11 mouse cellular contexts compared by ENCODE assay signal in the genomic region with DNA sequence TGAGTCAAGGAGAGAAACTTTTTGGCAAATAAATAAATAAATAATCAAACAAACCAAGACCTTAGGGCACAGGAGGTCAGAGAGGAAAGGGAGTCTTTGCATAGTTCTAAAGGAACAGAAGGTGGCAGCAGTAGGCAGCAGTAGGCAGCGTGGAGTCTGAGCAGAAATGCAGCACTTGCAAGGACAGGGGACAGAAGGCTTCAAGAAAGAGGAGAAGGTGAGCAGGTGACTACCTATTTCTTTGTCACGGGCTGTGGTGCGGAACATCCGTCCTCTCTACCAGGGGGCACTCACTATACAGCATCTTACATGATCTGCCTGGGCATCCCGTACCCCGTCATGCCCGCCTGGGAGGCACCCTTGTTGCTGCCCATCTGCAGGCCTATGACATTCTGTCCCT. TPM values are rescaled to one million over a fixed set of nuclear protein-coding genes. Genes with fewer than 3 reads are reported as not detected.
DNase-seq lines count a peak whose midpoint lies in the region; ATAC-seq and TF ChIP-seq lines count a peak whose summit lies in the region.
"Had no signal": no experiment of that assay in that cellular context is flagged by ENCODE, and none has a peak within 500 bp of the region (broad histone marks: within the 10 kb centered on the region; RNA-seq: fewer than 3 reads in every experiment).

No protein-coding gene starts in this region.

- no peak overlapping the region for H3K4me3 ChIP-seq in midbrain, embryonic 11.5 days (ENCODE audit: low read depth, low read length)
- H3K4me3 ChIP-seq in midbrain, embryonic 10.5 days, result no peak overlapping the region
- no peak overlapping the region for H3K4me3 ChIP-seq in hindbrain, embryonic 16.5 days (ENCODE audit: low read length)
- H3K4me3 ChIP-seq in thymus, adult 2 months (ENCODE audit: control insufficient read depth, insufficient read depth, low read length), result no peak overlapping the region
- H3K4me3 ChIP-seq: embryonic facial prominence, embryonic 12.5 days; megakaryocyte, embryonic 14.5 days had no signal

- no peak overlapping the region for H3K27ac ChIP-seq in midbrain, embryonic 11.5 days (ENCODE audit: low read depth, low read length)
- no peak overlapping the region for H3K27ac ChIP-seq in midbrain, embryonic 10.5 days (replicated peaks)
- H3K27ac ChIP-seq in hindbrain, embryonic 16.5 days (ENCODE audit: low read depth, low read length), result no peak overlapping the region
- H3K27ac ChIP-seq in thymus, adult 2 months (ENCODE audit: control insufficient read depth, insufficient read depth, low read length), result no peak overlapping the region
- H3K27ac ChIP-seq: embryonic facial prominence, embryonic 12.5 days had no signal

- no peak overlapping the region for H3K9ac ChIP-seq in midbrain, embryonic 11.5 days (ENCODE audit: low read length)
- no peak overlapping the region for H3K9ac ChIP-seq in hindbrain, embryonic 16.5 days (ENCODE audit: low read depth, low read length)
- H3K9ac ChIP-seq: embryonic facial prominence, embryonic 12.5 days had no signal

- H3K4me2 ChIP-seq in midbrain, embryonic 11.5 days, result no peak overlapping the region
- no peak overlapping the region for H3K4me2 ChIP-seq in hindbrain, embryonic 16.5 days (ENCODE audit: low read length)
- H3K4me2 ChIP-seq: embryonic facial prominence, embryonic 12.5 days had no signal

- no peaks in the 10 kb centered on the region for H3K27me3 ChIP-seq in midbrain, embryonic 11.5 days (ENCODE audit: control insufficient read depth, insufficient read depth, low read length)
- no peaks in the 10 kb centered on the region for H3K27me3 ChIP-seq in midbrain, embryonic 10.5 days (ENCODE audit: low read depth, poor library complexity, severe bottlenecking)
- no peaks in the 10 kb centered on the region for H3K27me3 ChIP-seq in hindbrain, embryonic 16.5 days (replicated peaks; ENCODE audit: control insufficient read depth, insufficient read depth, low read length)
- no peaks in the 10 kb centered on the region for H3K27me3 ChIP-seq in thymus, adult 2 months (ENCODE audit: control insufficient read depth, insufficient read depth, low read length)
- H3K27me3 ChIP-seq: embryonic facial prominence, embryonic 12.5 days had no signal

- TF ChIP-seq POLR2A in thymus, adult 2 months (IDR thresholded peaks at IDR 0.05; ENCODE audit: control insufficient read depth, extremely low read depth, insufficient read depth, low read length, poor library complexity), result no peak

- no peaks in the 10 kb centered on the region for H3K4me1 ChIP-seq in midbrain, embryonic 11.5 days (ENCODE audit: control insufficient read depth, insufficient read depth, low read length)
- no peaks in the 10 kb centered on the region for H3K4me1 ChIP-seq in midbrain, embryonic 10.5 days
- no peaks in the 10 kb centered on the region for H3K4me1 ChIP-seq in hindbrain, embryonic 16.5 days (ENCODE audit: control insufficient read depth, insufficient read depth, low read depth, low read length)
- H3K4me1 ChIP-seq in thymus, adult 2 months (replicated peaks; ENCODE audit: control insufficient read depth, insufficient read depth, low read length), result no peaks in the 10 kb centered on the region
- H3K4me1 ChIP-seq: embryonic facial prominence, embryonic 12.5 days had no signal

- peak; percentile 22; the same call in 1 of the 2 replicates for ATAC-seq in midbrain, embryonic 11.5 days (ENCODE audit: low FRiP score)
- peak; percentile 54; the same call in 1 of the 2 replicates for ATAC-seq in hindbrain, embryonic 16.5 days

- peaks cover 8% of the 10 kb centered on the region; the same call in 1 of the 2 replicates for H3K36me3 ChIP-seq in midbrain, embryonic 11.5 days (ENCODE audit: control insufficient read depth, insufficient read depth, low read length)
- peaks cover 71% of the 10 kb centered on the region for H3K36me3 ChIP-seq in midbrain, embryonic 10.5 days
- peaks cover 8% of the 10 kb centered on the region for H3K36me3 ChIP-seq in hindbrain, embryonic 16.5 days (ENCODE audit: control insufficient read depth, insufficient read depth, low read length)
- no peaks in the 10 kb centered on the region for H3K36me3 ChIP-seq in thymus, adult 2 months (ENCODE audit: control insufficient read depth, insufficient read depth, low read length)
- H3K36me3 ChIP-seq: G1E had no signal

- DNase-seq in embryo, embryonic 10 days (ENCODE audit: low spot score), result peak; percentile 55
- DNase-seq in embryo, embryonic 9.5 days (ENCODE audit: extremely low spot score), result no peak
- DNase-seq in midbrain, embryonic 11.5 days (ENCODE audit: low spot score, missing footprints), result peak; percentile 72
- no peak for DNase-seq in midbrain, embryonic 10.5 days (ENCODE audit: low spot score)
- DNase-seq in urinary bladder, postnatal 4 days (ENCODE audit: low spot score in 2 of 2), result no peak
- DNase-seq in thymus, adult 2 months, result no peak
- no peak for DNase-seq in layer of hippocampus, postnatal 10 days (ENCODE audit: low spot score in 2 of 2)

- WGBS in midbrain, embryonic 11.5 days, result 74% methylated on average over 7 of the region's 7 CpGs
- 72% methylated on average over 7 of the region's 7 CpGs for WGBS in midbrain, embryonic 10.5 days
- 74% methylated on average over 7 of the region's 7 CpGs for WGBS in hindbrain, embryonic 16.5 days
- WGBS in thymus, adult 2 months, result 73% methylated on average over 7 of the region's 7 CpGs

- no peak for TF ChIP-seq CTCF in thymus, adult 2 months (IDR thresholded peaks at IDR 0.05; ENCODE audit: borderline replicate concordance, control insufficient read depth, extremely low read depth, insufficient read depth, low read length, poor library complexity)

- no peaks in the 10 kb centered on the region for H3K9me3 ChIP-seq in midbrain, embryonic 11.5 days (ENCODE audit: control insufficient read depth, low read length)
- H3K9me3 ChIP-seq in midbrain, embryonic 10.5 days (replicated peaks), result no peaks in the 10 kb centered on the region; the same call in 1 of the 2 replicates
- H3K9me3 ChIP-seq in hindbrain, embryonic 16.5 days (ENCODE audit: control insufficient read depth, low read length), result no peaks in the 10 kb centered on the region
- H3K9me3 ChIP-seq: embryonic facial prominence, embryonic 12.5 days; G1E; megakaryocyte, embryonic 14.5 days had no signal

RNA-seq across cellular contexts. Expression of gene Tagln3, which starts 13.1 kb away (rescaled TPM):
- 320 and 334 TPM in 2 replicates for polyA plus RNA-seq in midbrain, embryonic 11.5 days (2014; fragmentation: Nextera tagmentation; extraction: Ambion mirVana)
- 145 and 248 TPM in 2 replicates for polyA plus RNA-seq in midbrain, embryonic 10.5 days (2016; fragmentation: Nextera tagmentation; extraction: Ambion mirVana)
- polyA plus RNA-seq in hindbrain, embryonic 16.5 days (2015; fragmentation: Nextera tagmentation; extraction: Ambion mirVana), result 428 and 438 TPM in 2 replicates
- 1.2 TPM in 2 replicates for polyA plus RNA-seq in thymus, adult 2 months (2012; rRNA removed)
- total RNA-seq in layer of hippocampus, postnatal 10 days (2021), result 100 to 1,000 TPM; 251 to 259 TPM
- total RNA-seq: G1E had no signal
- polyA plus RNA-seq: G1E had no signal

RNA-seq across cellular contexts. Expression of gene Tmprss7, which starts 17.8 kb away (rescaled TPM):
- 0.18 and 0.32 TPM in 2 replicates for polyA plus RNA-seq in midbrain, embryonic 11.5 days (2014; fragmentation: Nextera tagmentation; extraction: Ambion mirVana)
- 0.29 and 0.31 TPM in 2 replicates for polyA plus RNA-seq in midbrain, embryonic 10.5 days (2016; fragmentation: Nextera tagmentation; extraction: Ambion mirVana)
- 0.50 and 0.87 TPM in 2 replicates for polyA plus RNA-seq in hindbrain, embryonic 16.5 days (2015; fragmentation: Nextera tagmentation; extraction: Ambion mirVana)
- polyA plus RNA-seq in thymus, adult 2 months (2012; rRNA removed), result 0.07 and 0.34 TPM in 2 replicates
- total RNA-seq in layer of hippocampus, postnatal 10 days (2021), result 1 to 10 TPM; 1.4 to 1.8 TPM
- polyA plus RNA-seq: G1E had no signal

RNA-seq across cellular contexts. Expression of gene Abhd10, which starts 31.5 kb away (rescaled TPM):
- polyA plus RNA-seq in midbrain, embryonic 11.5 days (2014; fragmentation: Nextera tagmentation; extraction: Ambion mirVana), result 48.2 and 48.5 TPM in 2 replicates
- polyA plus RNA-seq in midbrain, embryonic 10.5 days (2016; fragmentation: Nextera tagmentation; extraction: Ambion mirVana), result 46.9 and 50.1 TPM in 2 replicates
- 39.3 and 39.5 TPM in 2 replicates for polyA plus RNA-seq in hindbrain, embryonic 16.5 days (2015; fragmentation: Nextera tagmentation; extraction: Ambion mirVana)
- polyA plus RNA-seq in thymus, adult 2 months (2012; rRNA removed), result 10.4 and 11.4 TPM in 2 replicates
- total RNA-seq in layer of hippocampus, postnatal 10 days (2021), result 10 to 100 TPM; 20.7 to 22.9 TPM

RNA-seq across cellular contexts. Expression of gene BC016579, which starts 57.4 kb away (rescaled TPM):
- 0.08 TPM in 1 of 2 replicates, not detected in the other for polyA plus RNA-seq in midbrain, embryonic 11.5 days (2014; fragmentation: Nextera tagmentation; extraction: Ambion mirVana)
- polyA plus RNA-seq in midbrain, embryonic 10.5 days (2016; fragmentation: Nextera tagmentation; extraction: Ambion mirVana), result 0.09 and 0.10 TPM in 2 replicates
- polyA plus RNA-seq in hindbrain, embryonic 16.5 days (2015; fragmentation: Nextera tagmentation; extraction: Ambion mirVana), result not detected in 2 replicates
- polyA plus RNA-seq in thymus, adult 2 months (2012; rRNA removed), result 0.08 and 0.19 TPM in 2 replicates
- not detected for total RNA-seq in layer of hippocampus, postnatal 10 days (2021)
- polyA plus RNA-seq: embryonic facial prominence, embryonic 12.5 days; G1E had no signal

Comparison
In these comparisons a context has a peak if more than half of its experiments do, and no peak if none do; other contexts are left out.
1. DNase-seq: peak in embryo, embryonic 10 days (single experiment) and midbrain, embryonic 11.5 days (single experiment); none in embryo, embryonic 9.5 days (single experiment), midbrain, embryonic 10.5 days (single experiment), urinary bladder, postnatal 4 days (0 of 2), thymus, adult 2 months (single experiment) and layer of hippocampus, postnatal 10 days (0 of 2).
2. RNA of gene Tagln3, which starts 13.1 kb away (polyA plus RNA-seq): 428 to 438 TPM in hindbrain, embryonic 16.5 days, 320 to 334 TPM in midbrain, embryonic 11.5 days and 145 to 248 TPM in midbrain, embryonic 10.5 days; 1.2 TPM in thymus, adult 2 months; every median in the first group is over 10 times any median in the second.